Mouse (Mus musculus): ENCODE measurements around the gene Eif6. TPM values are rescaled to one million over a fixed set of nuclear protein-coding genes. Genes with fewer than 3 reads are reported as not detected.
A peak's percentile ranks its signal among the peaks of the same experiment; 100 is the strongest.
"Not testable (repeated sequence)": the region's sequence is repeated elsewhere in the genome, so short reads cannot be mapped to it uniquely, and the experiment has no call there.

The Eif6 gene
- 10 to 100 TPM; 51.1 to 52.0 TPM for total RNA-seq (2021)

DNA sequence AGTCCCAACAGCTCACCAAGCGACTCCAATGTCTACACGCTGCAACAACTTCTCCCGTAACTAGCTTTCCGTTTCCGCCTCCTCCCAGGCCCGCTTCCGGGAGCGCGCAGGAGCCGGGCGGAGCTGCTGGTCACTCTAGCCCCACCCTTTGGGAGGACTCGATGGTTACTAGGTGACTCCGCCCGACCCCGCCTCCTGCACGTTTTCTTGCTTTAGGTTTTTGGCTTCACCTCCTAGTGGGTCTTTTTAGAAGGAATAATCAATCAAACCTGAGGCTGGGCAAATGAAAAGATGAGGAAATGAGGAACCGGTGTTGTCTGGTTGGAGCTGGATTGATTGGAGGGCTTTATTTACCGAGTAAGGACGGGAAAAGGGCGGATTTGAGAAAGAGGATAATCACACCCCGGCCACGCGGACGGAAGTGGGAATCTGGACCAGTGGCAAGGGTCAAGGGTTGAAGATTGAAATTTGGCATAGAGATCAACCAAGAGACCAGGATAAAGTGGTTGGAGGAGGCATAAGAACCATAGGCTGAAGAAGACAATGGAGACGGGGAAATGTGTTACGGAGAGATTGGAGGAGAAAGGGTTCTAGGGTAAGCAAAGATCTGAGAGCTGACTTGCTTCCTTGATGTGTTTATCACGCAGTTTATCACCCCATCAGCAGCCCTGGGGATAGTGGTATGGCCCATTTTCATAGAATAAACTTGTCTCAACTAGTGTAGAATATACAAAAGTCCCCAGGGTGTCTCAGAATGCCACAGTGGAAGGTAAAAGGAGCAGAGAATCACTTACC lies at the start of gene Eif6:
Gene Eif6, minus strand, starts transcription at position 296 of the 795 bp plus-strand sequence.
- intact Hi-C loops (cut with DNase I), result no loop called here
- peak; percentile 79 for DNase-seq (ENCODE audit: low spot score)

DNA sequence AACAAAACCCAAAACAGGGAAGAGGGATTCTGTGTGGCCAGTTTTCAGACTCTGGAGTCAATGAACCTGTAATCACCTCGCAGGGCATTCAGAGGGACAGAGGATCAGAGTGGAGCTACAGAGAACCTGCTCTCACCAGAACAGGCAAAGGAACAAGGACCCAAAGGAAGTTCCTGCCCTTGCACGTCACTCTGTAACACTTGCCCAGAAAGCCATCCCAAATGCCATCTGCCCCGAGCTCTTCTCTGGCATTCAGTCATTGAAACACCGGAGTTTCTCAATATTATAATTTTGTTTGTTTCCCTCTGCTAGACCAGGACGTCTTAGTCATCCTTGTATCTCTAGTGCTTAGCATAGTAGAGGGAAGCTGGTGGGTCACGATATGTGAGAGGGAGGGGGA lies 46.9 kb upstream of the Eif6 start:
- DNase-seq (ENCODE audit: low spot score), result no peak

DNA sequence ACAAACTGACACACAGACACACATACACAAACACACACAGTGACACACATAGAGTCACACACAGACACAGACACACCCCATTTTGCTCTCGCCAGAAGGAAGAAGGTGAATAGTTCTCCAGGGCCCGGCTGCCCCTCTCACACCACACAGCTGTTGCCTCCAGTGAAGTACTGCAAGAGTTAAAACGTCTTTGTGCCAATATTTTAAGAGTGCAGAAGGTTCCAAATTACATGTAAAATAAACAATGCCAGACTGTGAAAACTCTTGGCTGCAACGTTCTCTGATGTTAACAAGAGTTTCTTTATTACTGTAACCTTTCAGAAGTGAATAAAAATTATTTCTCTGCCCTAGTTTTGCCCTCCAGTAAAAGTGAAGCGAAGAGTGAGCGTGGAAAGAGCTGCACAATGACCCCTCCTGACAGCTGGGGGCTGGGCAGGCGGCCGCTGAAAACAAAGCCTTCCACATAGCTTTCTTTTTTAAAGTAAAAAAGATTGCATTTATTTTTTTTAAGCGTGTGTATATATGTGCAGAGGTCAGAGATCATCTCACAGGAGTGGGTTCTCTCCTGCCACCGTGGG lies 46.3 kb upstream of the Eif6 start:
- intact Hi-C loops (cut with DNase I), result no loop called here
- no peak for DNase-seq (ENCODE audit: low spot score)

More for the DNA sequence above, 46.9 kb upstream of the Eif6 start:
- intact Hi-C loops (cut with DNase I), result no loop called here

DNA sequence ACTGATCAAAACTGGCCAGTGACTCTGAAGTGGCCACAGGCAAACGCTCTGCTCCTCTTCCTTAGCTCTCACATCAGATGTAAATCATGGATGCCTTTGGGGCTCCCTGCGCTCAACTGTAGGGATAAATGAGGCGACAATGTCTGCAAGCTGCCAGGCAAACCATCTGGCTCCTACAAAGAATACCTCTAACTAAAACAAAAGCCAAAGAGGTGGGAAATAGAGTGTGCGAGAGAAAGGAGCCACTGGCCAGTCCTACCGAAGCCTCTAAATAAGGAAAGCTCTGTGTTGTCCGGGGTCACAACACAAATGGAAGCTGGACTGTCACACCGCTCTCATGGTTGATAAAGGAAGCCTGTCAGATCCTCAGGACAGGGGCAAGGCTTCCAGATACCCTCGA lies 45.8 kb upstream of the Eif6 start:
- intact Hi-C loops (cut with DNase I), result no loop called here

DNA sequence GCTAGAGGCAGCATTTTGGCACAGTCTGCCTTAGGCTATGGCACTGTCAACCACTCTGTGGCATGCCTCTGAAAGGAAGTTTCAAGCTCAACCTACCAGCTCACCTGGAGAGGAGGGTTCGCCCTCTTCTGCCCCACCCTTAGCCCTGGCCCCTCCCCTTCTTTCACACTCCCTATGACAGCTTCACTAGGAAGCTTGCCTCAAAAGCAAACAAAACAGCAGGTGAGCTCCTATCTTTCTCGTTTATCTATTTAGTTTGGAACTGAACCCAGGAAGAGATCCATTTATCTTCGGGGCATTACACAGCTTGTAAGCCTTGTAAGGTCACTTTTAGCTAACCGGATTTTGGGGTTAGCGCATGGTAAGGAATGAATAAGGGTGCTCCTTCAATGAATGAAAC lies 43.0 kb upstream of the Eif6 start:
- intact Hi-C loops (cut with DNase I), result no loop called here

More for the DNA sequence above, 45.8 kb upstream of the Eif6 start:
- DNase-seq (ENCODE audit: low spot score), result no peak

DNA sequence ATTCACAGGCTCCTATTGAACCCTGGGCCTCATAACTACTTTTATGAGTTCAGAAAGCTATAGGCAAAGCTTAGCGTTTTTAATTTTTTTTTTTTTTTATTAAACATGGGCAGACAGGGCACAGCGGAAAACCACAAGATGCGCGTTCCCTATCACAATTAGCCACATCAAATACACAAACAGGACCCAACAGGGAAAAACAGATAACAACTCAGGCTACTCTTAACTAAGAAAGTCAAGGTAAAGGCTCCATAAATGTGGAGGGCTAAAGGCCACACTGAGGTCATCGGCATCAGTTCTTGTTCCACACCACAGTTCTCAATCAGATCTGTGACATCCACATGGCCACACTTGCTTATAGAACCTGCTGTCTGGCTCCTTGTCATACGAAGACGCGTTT lies 41.6 kb upstream of the Eif6 start:
- no peak for DNase-seq (ENCODE audit: low spot score)
- intact Hi-C loops (cut with DNase I), result no loop called here

More for the DNA sequence above, 43.0 kb upstream of the Eif6 start:
- DNase-seq (ENCODE audit: low spot score), result no peak

DNA sequence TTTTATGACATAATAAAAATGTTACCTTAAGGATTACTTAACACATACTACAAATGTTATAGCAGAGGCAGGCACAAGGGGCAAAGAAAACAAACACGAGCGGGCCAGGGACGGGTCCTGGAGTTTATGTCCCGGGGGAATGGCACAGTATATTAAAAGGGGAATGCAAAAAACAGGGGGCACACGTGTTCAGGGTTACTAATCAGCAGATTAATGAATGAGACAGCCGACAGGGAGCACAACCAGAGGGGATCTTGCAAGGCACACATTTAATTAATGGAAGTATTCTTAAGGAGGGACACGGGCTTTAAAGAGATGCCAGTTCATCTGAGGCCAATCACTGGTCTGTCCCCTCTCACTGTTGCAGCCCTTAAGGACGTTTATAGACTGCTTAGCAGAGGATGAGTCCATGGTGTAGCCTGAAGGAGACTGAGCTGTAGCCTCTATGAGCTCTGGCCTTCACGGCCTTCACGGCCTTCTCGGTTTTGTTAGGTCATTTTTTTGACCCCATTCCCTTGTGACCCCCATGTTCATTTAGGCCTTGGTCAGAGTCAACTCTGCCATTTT lies 36.7 kb upstream of the Eif6 start:
- intact Hi-C loops (cut with DNase I), result no loop called here
- no peak for DNase-seq (ENCODE audit: low spot score)

DNA sequence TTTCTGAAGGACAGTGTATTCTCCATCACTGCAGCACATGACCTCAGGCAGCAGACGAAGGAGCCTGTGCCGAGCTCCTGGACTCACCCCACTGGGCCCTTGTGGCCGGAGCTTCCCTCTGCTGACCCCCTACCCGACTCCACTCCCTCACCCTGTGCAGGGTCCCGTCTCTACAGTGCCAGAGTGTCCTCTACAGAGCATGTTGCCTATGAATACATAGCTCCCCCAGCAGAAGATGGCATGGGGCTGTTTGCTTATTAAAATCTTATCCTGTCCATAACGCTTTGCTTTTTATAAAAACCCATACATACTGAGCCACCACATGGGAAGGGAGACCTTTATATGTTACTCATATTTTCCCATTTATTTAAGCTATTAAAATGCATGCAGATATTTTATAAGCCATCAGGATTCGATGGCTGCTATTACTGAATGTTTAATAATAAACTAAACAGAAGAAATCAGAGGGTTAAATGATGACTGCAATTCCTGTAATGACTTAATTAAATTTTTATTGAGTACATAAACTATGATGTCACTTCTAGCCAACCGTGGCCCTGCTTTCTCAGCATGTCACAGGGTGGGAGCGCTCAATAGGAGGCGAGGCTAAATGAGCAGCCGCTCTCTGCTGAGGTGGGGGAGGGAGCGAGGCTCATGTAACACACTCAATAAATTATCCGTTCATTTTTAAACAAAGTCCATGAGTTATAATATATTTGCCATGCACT lies 36.0 kb upstream of the Eif6 start:
- intact Hi-C loops (cut with DNase I), result no loop called here

DNA sequence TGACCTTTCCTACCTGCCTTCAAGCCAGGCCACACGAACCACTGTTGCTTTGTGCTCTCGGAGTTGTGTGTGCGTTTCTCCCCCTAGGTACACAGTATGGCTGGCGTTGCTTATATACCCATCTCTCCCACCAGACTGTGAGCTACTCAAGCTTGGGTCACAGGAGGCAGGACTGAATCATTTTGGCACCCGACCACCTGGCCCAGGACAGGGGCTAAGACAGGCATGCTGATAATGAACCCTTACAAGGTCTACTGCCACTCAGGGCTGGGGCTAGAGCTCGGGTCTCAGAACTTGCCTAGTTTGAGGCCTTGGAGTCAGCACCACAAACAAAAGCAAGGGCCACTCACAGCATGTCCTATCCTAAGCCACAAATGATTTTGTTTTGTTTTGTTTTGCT lies 34.9 kb upstream of the Eif6 start:
- DNase-seq (ENCODE audit: low spot score), result no peak
- intact Hi-C loops (cut with DNase I), result no loop called here

More for the DNA sequence above, 36.0 kb upstream of the Eif6 start:
- no peak for DNase-seq (ENCODE audit: low spot score)

DNA sequence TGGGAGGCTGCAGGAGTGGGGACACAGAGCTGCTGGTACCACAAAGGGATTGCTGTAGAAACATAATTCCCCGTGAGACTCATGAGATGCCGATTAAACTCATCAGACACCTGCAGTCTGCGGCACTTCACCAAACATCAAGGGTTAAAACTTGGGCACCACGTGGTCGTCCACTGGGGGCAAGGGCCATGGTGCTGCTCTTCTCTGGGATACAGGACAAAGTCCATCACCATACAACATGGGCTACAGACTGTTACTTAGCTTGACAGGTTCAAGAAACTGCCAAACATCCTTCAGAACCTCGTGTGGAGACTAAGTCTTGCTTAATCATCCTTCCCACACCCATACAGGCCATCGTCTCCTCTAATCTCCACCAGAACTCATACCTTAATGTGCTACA lies 33.4 kb upstream of the Eif6 start:
- intact Hi-C loops (cut with DNase I), result no loop called here
- DNase-seq (ENCODE audit: low spot score), result no peak

DNA sequence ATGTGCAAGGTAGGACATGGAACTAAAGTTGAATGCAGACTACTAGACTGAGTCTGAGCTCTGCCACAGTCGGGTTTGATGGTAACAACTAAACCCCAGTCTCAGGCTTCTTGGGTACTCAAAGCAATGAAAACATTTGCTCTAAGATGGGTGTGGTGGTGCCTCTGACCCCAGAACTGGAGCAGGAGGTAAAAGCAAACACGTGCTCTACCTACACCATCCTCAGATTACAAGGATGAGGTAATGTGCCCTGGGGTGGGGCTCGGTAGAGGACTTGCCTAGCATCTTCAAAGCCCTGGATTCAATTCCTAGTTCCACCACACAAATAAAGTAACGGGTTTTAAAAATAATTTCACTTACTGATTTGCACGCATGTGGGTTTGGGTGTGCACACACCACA lies 25.8 kb upstream of the Eif6 start:
- intact Hi-C loops (cut with DNase I), result no loop called here
- DNase-seq (ENCODE audit: low spot score), result no peak

DNA sequence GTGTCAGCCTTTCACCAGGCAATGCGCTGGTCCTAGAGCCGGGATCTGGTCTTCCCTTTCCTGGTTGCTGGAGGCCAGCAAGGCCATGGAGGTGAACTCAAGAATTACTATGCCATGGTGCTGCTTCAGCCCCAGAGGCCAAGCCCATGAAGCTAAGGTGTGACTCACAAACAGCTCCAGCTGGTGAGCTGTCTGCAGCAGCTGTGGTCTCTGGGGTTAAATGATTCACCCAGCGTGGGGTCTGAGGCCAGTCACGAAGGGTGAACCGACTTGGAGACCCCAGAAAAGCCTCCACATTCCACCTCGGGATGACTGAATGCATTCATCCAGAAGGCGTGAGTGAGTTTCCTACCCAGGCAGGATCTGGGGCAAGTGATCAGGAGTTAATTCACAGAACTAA lies 23.4 kb upstream of the Eif6 start:
- no peak for DNase-seq (ENCODE audit: low spot score)
- intact Hi-C loops (cut with DNase I), result no loop called here

DNA sequence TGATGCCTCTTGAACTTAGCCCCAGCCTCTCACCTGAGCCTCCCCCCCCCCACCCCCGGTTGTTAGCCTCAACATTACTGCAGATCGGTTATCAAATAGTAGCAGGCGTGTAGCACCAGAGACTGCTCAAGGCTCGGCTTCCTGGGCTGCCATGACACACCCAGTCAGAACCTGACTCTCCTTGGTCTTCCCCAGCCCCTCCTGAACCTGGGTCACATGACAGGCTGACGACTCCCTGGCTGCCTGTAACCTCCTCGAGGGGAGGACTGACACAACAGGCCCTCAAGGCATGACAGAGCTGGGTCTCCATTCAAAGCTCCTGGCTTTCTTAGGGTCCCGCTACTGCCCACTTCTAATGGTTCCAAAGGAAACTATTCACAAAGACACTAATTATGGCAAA lies 22.7 kb upstream of the Eif6 start:
- intact Hi-C loops (cut with DNase I), result no loop called here
- DNase-seq (ENCODE audit: low spot score), result no peak

DNA sequence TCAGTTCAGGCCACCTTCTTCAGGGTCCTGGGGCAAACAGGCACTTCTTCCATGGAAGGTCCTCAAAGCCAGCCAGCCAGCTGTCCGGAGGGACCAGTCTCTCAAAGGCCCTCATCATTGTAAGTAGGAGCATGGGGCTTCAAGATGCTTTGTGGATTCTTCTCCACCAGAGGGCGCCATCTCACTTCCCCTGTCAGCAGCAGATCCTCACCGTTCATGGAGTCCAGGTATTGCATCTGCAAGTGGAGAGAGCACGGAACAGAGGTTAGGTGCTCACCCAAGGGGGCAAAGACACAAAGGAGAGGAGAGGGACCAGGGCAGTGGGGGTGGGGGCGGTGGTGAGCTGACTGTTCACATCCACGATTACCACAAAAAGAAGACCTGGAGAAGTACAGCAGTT lies 21.6 kb upstream of the Eif6 start:
- peak; percentile 25 for DNase-seq (ENCODE audit: low spot score)
- intact Hi-C loops (cut with DNase I), result no loop called here

DNA sequence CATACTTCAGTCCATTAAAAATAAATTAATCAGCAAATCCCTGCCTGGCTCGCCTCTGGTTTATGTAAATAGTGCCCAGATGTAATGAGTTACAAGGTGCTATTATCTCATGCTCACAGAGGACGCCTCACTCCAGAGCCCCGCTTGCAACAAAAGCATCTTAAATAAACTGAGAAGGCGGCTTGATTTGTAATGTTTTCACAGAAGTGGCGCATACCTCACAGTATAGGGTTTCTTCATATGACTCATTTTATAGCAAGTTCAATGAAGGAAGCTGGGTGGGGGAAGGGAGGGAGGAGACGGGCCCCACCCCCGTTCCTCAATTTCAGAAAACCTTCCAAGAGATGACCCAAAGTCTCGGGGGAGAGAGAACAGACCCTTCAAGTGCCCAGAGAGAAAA lies 20.2 kb upstream of the Eif6 start:
- no peak for DNase-seq (ENCODE audit: low spot score)
- intact Hi-C loops (cut with DNase I), result loop anchor here (1.0 kb wide), 1 partner anchor 99 kb away; no protein-coding TSS in a partner anchor

DNA sequence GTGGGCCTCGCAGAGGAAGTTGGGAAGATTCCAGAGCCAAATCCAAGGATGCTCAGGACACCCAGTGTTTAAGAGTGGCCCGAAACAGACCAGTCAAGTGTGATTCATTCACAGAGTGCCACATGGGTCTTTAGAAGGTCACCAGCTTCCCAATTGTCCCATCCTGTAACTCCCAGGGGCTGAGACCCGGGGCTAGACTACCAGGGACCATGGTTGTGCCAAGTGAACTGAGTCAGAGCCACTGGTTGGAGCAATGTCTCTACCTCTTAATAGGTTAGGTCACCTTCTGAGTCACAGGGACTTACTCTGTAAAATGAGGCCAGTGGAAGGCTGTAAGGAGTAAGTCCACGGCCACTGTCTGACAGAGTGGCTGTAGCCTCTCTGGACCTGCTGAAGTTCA lies 12.2 kb upstream of the Eif6 start:
- no peak for DNase-seq (ENCODE audit: low spot score)
- intact Hi-C loops (cut with DNase I), result no loop called here

DNA sequence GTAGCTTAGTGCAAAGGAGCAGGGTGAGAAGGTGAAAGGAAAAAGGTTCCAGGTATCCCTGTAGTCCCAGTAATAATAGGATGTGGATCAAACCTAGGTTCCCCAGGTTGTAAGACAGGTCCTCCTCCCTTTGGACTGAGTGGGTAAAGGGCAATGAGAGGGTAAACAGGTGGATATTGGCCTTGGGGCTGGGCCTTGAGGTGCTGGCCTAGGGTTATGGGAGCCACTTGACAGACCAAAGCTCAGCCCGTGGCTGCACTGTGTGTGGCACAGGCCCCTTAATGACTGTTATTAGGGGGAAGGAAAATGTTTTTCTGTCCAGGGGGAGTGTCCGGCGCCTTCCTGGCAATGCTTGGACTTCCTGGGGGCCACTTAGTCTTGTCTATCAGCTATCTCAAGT lies 11.2 kb upstream of the Eif6 start:
- intact Hi-C loops (cut with DNase I), result no loop called here

DNA sequence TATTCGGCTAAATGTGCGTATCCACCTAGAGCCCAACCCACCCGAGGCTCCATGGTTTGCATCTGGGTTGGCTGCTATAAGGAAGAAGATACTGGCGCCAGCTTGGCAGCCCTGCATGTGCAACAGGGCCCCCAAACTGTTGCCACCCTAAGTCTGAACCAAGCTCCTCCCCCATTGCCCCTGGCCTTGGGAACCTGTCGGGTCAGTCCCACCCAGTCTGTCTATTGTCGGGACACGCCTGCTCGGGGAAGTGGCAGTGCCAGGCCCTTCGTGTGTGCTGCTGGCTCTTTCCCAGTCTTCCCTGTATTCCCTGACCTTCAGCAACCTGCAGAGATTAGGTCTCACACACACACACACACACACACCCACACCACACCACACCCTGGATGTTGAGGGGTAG lies 8.0 kb upstream of the Eif6 start, which contains the start of gene Fam83c:
Gene Fam83c, minus strand, starts transcription at position 123 of the 400 bp plus-strand sequence.
- intact Hi-C loops (cut with DNase I), result no loop called here
- DNase-seq (ENCODE audit: low spot score), result no peak

More for the DNA sequence above, 11.2 kb upstream of the Eif6 start:
- DNase-seq (ENCODE audit: low spot score), result no peak

DNA sequence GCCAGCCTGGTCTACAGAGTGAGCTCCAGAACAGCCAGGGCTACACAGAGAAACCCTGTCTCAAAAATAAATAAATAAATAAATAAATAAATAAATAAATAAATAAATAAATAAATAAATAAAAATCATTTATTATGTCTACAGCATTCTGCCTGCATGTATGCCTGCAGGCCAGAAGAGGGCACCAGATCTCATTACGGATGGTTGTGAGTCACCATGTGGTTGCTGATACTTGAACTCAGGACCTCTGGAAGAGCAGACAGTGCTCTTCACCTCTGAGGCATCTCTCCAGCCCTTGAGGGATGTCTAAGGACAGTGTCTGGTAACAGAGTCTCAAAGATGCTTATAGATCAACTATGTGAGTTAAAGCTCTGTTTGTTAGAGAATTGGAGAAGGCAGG lies 5.4 kb upstream of the Eif6 start:
- DNase-seq (ENCODE audit: low spot score); intact Hi-C loops (cut with DNase I): not testable (repeated sequence)

DNA sequence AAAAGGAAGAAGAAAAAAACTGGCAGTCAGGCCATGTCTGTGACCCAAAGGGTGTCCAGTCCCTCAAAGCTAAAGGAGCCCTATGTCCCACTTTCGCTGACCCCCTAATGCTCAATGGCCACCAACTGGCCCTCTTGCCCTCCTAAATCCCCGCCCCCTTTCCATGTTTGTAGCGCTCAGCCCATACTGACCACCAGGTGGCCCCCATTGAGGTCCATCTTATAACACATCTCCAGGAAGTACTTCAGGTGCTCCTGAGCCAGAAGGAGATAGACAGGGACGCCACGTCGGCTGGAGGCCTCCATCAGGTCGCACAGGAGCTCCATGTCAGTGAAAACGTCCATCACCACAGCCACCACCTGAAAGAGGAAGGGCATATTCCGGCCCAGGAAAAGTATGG lies 4.6 kb upstream of the Eif6 start:
- DNase-seq (ENCODE audit: low spot score), result no peak
- intact Hi-C loops (cut with DNase I), result no loop called here

DNA sequence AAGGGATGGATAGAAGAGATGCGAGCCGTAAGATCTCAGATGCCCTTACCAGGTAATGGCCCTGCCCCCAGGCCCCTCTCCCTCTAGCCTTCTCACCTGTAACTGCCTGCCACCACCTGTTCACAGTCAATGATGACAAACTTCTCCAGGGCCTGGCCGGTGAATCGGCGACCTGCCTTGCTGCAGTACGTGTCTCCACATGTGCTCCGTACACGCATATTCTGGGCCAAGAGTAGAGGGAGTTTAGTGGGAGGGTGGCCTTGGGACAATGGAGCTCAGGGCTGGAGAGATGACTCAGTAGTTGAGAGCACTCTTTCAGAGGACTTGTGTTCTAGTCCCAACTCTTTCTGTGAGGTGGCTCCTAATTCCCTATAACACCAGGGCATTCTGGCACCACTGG lies 4.1 kb upstream of the Eif6 start:
- intact Hi-C loops (cut with DNase I), result no loop called here
- DNase-seq (ENCODE audit: low spot score), result no peak

All from heart, postnatal 25 days (tissue).